Mouse (Mus musculus): ENCODE results near the gene Cabp2. TPM values are rescaled to one million over a fixed set of nuclear protein-coding genes. Genes with fewer than 3 reads are reported as not detected.
"Not testable (repeated sequence)": the region's sequence is repeated elsewhere in the genome, so short reads cannot be mapped to it uniquely, and the experiment has no call there.

Gene Cabp2
- polyA plus RNA-seq, 1 experiment: not detected

DNA sequence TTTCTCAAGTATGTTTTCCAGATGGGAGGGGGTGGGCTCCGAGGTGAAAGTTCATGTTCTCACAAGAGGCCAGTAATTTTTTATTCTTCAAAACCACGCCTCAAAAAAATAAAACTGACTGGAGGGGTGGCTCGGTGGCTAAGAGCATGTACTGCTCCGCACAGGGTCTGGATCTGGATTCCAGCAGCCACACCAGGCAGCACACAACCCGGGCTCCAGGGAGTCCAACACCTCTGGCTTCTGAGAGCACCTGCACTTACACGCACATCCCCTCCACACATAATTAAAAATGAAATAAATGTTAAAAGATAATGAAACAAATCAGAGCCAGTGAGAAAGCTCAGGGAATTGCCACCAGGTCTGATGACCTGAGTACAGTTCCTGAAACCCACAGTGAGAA lies 15.1 kb upstream of the Cabp2 start:
- H3K4me1 ChIP-seq (ENCODE audit: control insufficient read depth, insufficient read depth, low read length): peaks cover 9% of the 10 kb centered on the region; the same call in 1 of the 2 replicates
- no peak overlapping the region for H3K4me3 ChIP-seq (ENCODE audit: insufficient read depth, low read length)
- H3K27ac ChIP-seq (ENCODE audit: insufficient read depth, low read depth, low read length): peak overlapping the region; percentile 40; the same call in 1 of the 2 replicates
- TF ChIP-seq CTCF (IDR thresholded peaks at IDR 0.05; ENCODE audit: low read depth, low read length) (no peak), POLR2A (IDR thresholded peaks at IDR 0.05; ENCODE audit: borderline replicate concordance, low read depth, low read length) (no peak)

- 0 out of 2 replicates have a peak, but pooled peaks cover 9% of the 10 kb centered on the region for H3K4me1 ChIP-seq (ENCODE audit: control insufficient read depth, insufficient read depth, low read length)
- no peak overlapping the region for H3K27ac ChIP-seq (ENCODE audit: insufficient read depth, low read depth, low read length)
- TF ChIP-seq CTCF (IDR thresholded peaks at IDR 0.05; ENCODE audit: low read depth, low read length) (no peak), POLR2A (IDR thresholded peaks at IDR 0.05; ENCODE audit: borderline replicate concordance, low read depth, low read length) (no peak)
- H3K4me3 ChIP-seq (ENCODE audit: insufficient read depth, low read length): no peak overlapping the region
These were observed 14.5 kb upstream of the Cabp2 start for GRCm38 (mm10) chr19:4066877-4067276.

DNA sequence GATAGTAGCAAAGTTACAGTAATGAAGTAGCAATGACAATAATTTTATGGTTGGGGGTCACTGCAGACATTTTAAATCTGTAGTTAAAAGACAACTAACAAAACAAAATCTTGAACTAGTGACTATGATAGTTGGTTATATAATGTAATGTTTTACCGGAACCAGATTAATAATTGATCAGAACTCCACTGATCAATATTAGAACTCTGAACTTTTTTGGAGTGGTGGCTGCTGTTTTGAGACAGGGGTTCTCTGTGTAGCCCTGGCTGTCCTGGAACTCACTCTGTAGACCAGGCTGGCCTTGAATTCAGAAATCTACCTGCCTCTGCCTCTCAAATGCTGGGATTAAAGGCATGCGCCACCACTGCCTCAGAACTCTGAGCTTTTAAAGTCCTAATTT lies 13.1 kb upstream of the Cabp2 start:
- H3K27ac ChIP-seq (ENCODE audit: insufficient read depth, low read depth, low read length); H3K4me3 ChIP-seq (ENCODE audit: insufficient read depth, low read length); H3K4me1 ChIP-seq (ENCODE audit: control insufficient read depth, insufficient read depth, low read length): not testable (repeated sequence)

- H3K4me1 ChIP-seq (ENCODE audit: control insufficient read depth, insufficient read depth, low read length): 0 out of 2 replicates have a peak, but pooled peaks cover 9% of the 10 kb centered on the region
- H3K27ac ChIP-seq (ENCODE audit: insufficient read depth, low read depth, low read length): no peak overlapping the region
- no peak for TF ChIP-seq CTCF (IDR thresholded peaks at IDR 0.05; ENCODE audit: low read depth, low read length)
- no peak for TF ChIP-seq POLR2A (IDR thresholded peaks at IDR 0.05; ENCODE audit: borderline replicate concordance, low read depth, low read length)
These were observed 12.5 kb upstream of the Cabp2 start for GRCm38 (mm10) chr19:4068717-4069410.

DNA sequence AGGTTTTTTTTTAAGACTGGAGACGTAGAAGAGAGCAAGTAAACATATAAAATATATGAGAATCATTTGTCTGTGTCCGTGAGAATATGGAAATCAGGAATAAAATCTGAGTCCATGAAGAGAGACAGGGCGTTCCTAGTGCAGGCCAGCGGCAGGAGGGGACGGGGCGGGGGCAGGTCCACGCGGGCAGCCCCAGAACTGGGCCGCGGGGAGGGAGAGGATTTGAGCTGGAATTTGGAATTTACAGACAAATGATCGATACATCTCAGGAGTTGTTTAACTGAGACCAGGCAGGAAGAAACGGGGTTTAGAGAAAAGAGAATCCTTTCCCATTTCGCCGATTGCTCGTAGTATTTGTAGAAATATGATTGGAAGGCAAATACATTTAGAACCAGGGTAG lies 11.1 kb upstream of the Cabp2 start:
- H3K27ac ChIP-seq (ENCODE audit: insufficient read depth, low read depth, low read length): no peak overlapping the region

More at GRCm38 (mm10) chr19:4068717-4069410, 12.5 kb upstream of the Cabp2 start:
- no peak overlapping the region for H3K4me3 ChIP-seq (ENCODE audit: insufficient read depth, low read length)

GRCm38 (mm10) chr19:4070756-4071155 lies 10.6 kb upstream of the Cabp2 start:
- no peak overlapping the region for H3K4me3 ChIP-seq (ENCODE audit: insufficient read depth, low read length)
- no peak overlapping the region for H3K27ac ChIP-seq (ENCODE audit: insufficient read depth, low read depth, low read length)
- TF ChIP-seq CTCF (IDR thresholded peaks at IDR 0.05; ENCODE audit: low read depth, low read length) (no peak), POLR2A (IDR thresholded peaks at IDR 0.05; ENCODE audit: borderline replicate concordance, low read depth, low read length) (no peak)
- H3K4me1 ChIP-seq (ENCODE audit: control insufficient read depth, insufficient read depth, low read length): 0 out of 2 replicates have a peak, but pooled peaks cover 9% of the 10 kb centered on the region

More for the DNA sequence above, 11.1 kb upstream of the Cabp2 start:
- Histone ChIP-seq H3K4me1 (ENCODE audit: control insufficient read depth, insufficient read depth, low read length) (0 out of 2 replicates have a peak, but pooled peaks cover 9% of the 10 kb centered on the region), H3K4me3 (ENCODE audit: insufficient read depth, low read length) (no peak overlapping the region)
- no peak for TF ChIP-seq CTCF (IDR thresholded peaks at IDR 0.05; ENCODE audit: low read depth, low read length)
- TF ChIP-seq POLR2A (IDR thresholded peaks at IDR 0.05; ENCODE audit: borderline replicate concordance, low read depth, low read length): no peak

DNA sequence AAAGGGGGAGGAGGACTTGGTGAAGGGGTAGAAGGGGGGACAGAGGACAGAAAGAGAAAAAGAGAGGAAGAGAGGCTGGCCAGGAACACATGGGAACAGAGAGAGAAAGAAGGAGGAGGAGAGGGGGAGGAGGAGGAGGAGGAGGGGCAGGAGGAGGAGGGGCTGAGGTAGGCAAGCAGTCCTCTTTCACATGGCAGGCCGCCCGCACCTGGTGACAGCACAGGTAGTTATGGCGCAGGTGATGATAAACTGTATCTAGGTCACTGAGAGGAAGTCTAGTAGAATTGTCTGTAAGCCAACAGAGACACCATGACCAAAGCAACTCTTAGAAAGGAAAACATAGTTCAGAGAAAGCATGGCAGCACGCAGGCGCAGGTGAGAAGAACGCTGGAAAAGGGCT lies 10.0 kb upstream of the Cabp2 start:
- H3K27ac ChIP-seq (ENCODE audit: insufficient read depth, low read depth, low read length): no peak overlapping the region
- no peak overlapping the region for H3K4me3 ChIP-seq (ENCODE audit: insufficient read depth, low read length)
- H3K4me1 ChIP-seq (ENCODE audit: control insufficient read depth, insufficient read depth, low read length): 0 out of 2 replicates have a peak, but pooled peaks cover 8% of the 10 kb centered on the region
- TF ChIP-seq POLR2A (IDR thresholded peaks at IDR 0.05; ENCODE audit: borderline replicate concordance, low read depth, low read length): no peak
- no peak for TF ChIP-seq CTCF (IDR thresholded peaks at IDR 0.05; ENCODE audit: low read depth, low read length)

- H3K27ac ChIP-seq (ENCODE audit: insufficient read depth, low read depth, low read length): no peak overlapping the region
- 0 out of 2 replicates have a peak, but pooled peaks cover 6% of the 10 kb centered on the region for H3K4me1 ChIP-seq (ENCODE audit: control insufficient read depth, insufficient read depth, low read length)
- TF ChIP-seq POLR2A (IDR thresholded peaks at IDR 0.05; ENCODE audit: borderline replicate concordance, low read depth, low read length) (no peak), CTCF (IDR thresholded peaks at IDR 0.05; ENCODE audit: low read depth, low read length) (no peak)
- no peak overlapping the region for H3K4me3 ChIP-seq (ENCODE audit: insufficient read depth, low read length)
These were observed 8.5 kb upstream of the Cabp2 start for GRCm38 (mm10) chr19:4072706-4073424.

DNA sequence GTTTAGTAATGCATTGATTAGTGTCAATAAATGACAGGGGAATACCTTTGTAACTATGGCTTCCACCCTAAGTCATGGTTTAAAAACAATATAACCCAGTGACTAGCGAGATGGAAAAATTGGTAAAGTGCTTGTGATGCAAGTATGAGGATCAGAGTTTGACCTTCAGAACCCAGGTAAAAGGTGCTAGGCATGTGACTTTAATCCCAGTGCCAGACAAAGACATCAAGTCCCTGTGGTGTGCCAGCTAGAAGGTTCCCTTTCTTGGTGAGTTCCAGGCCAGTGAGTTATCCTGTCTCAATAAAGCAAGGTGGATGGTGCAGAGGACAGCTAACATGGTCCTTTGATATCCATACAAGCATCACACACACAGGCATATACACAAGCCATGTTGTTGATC lies 5.8 kb upstream of the Cabp2 start:
- TF ChIP-seq POLR2A (IDR thresholded peaks at IDR 0.05; ENCODE audit: borderline replicate concordance, low read depth, low read length): no peak
- no peak for TF ChIP-seq CTCF (IDR thresholded peaks at IDR 0.05; ENCODE audit: low read depth, low read length)
- Histone ChIP-seq H3K27ac (ENCODE audit: insufficient read depth, low read depth, low read length) (no peak overlapping the region), H3K4me3 (ENCODE audit: insufficient read depth, low read length) (no peak overlapping the region), H3K4me1 (ENCODE audit: control insufficient read depth, insufficient read depth, low read length) (0 out of 2 replicates have a peak, but pooled peaks cover 5% of the 10 kb centered on the region)

DNA sequence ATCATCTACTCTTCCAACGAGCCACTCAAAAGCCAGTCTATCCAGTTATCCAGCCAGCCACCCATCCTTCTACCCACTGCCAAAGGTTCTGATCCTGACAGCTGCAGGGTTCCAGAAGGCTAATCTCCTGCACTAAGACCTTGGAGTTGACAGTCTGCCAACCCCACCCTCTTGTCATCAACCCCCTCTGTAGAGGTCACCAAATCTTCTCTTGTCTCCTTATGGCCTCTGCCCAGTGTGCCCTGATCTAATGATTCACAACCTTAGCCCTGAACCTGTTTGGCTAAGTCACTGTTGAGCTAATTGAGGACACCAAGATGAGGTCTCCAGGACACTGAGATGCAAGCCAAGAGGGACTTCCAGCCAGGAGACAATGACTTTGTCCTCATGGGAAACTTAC lies 1.8 kb upstream of the Cabp2 start:
- no peak for TF ChIP-seq CTCF (IDR thresholded peaks at IDR 0.05; ENCODE audit: low read depth, low read length)
- no peak for TF ChIP-seq POLR2A (IDR thresholded peaks at IDR 0.05; ENCODE audit: borderline replicate concordance, low read depth, low read length)
- no peaks in the 10 kb centered on the region for H3K4me1 ChIP-seq (ENCODE audit: control insufficient read depth, insufficient read depth, low read length)
- no peak overlapping the region for H3K4me3 ChIP-seq (ENCODE audit: insufficient read depth, low read length)
- H3K27ac ChIP-seq (ENCODE audit: insufficient read depth, low read depth, low read length): no peak overlapping the region
